Mouse (Mus musculus): ENCODE results near the gene Ppp1r14a. TPM values are rescaled to one million over a fixed set of nuclear protein-coding genes. Genes with fewer than 3 reads are reported as not detected.

Ppp1r14a gene
- total and polyA plus RNA-seq, 2 experiments from 2014 or later: 1.3 to 1.4 TPM

GRCm38 (mm10) chr7:29313572-29314261, 24.6 kb downstream of the Ppp1r14a start:
- no peak for DNase-seq (ENCODE audit: low spot score)
- peak overlapping the region; percentile 69; the same call in 1 of the 2 replicates for H3K27ac ChIP-seq (ENCODE audit: low read depth, low read length)
- 46% methylated on average over 9 of the region's 9 CpGs for WGBS
- no peak overlapping the region for H3K9ac ChIP-seq (replicated peaks; ENCODE audit: low read length, poor library complexity, severe bottlenecking)
- H3K4me3 ChIP-seq (ENCODE audit: low read depth, low read length): no peak overlapping the region
- peak overlapping the region; percentile 23; the same call in 1 of the 2 replicates for H3K4me2 ChIP-seq (ENCODE audit: low read depth, low read length, poor library complexity, severe bottlenecking)
- H3K27me3 ChIP-seq (ENCODE audit: insufficient read depth, low read length): no peaks in the 10 kb centered on the region
- no peaks in the 10 kb centered on the region for H3K9me3 ChIP-seq (ENCODE audit: low read length)
- ATAC-seq (ENCODE audit: low FRiP score): no peak
- peaks cover 44% of the 10 kb centered on the region for H3K4me1 ChIP-seq (ENCODE audit: insufficient read depth, low read length)
- H3K36me3 ChIP-seq (ENCODE audit: insufficient read depth, low read length): peaks cover 14% of the 10 kb centered on the region; the same call in 1 of the 2 replicates
- TF ChIP-seq CTCF (IDR thresholded peaks at IDR 0.05): no peak

- peak overlapping the region; percentile 96 for H3K27ac ChIP-seq (ENCODE audit: low read depth, low read length)
- H3K9me3 ChIP-seq (ENCODE audit: low read length): no peaks in the 10 kb centered on the region
- no peak overlapping the region for H3K4me3 ChIP-seq (ENCODE audit: low read depth, low read length)
- no peak for TF ChIP-seq CTCF (IDR thresholded peaks at IDR 0.05)
- peak; percentile 75 for DNase-seq (ENCODE audit: low spot score)
- peak overlapping the region; percentile 31 for H3K4me2 ChIP-seq (ENCODE audit: low read depth, low read length, poor library complexity, severe bottlenecking)
- H3K27me3 ChIP-seq (ENCODE audit: insufficient read depth, low read length): no peaks in the 10 kb centered on the region
- H3K4me1 ChIP-seq (ENCODE audit: insufficient read depth, low read length): peaks cover 51% of the 10 kb centered on the region
- peaks cover 14% of the 10 kb centered on the region; the same call in 1 of the 2 replicates for H3K36me3 ChIP-seq (ENCODE audit: insufficient read depth, low read length)
- H3K9ac ChIP-seq (replicated peaks; ENCODE audit: low read length, poor library complexity, severe bottlenecking): 0 out of 2 replicates have a peak overlapping the region, but pooled peaks have one; percentile 1
- peak; percentile 5; the same call in 1 of the 2 replicates for ATAC-seq (ENCODE audit: low FRiP score)
- 38% methylated on average over 13 of the region's 13 CpGs for WGBS
Measured at GRCm38 (mm10) chr7:29314844-29315628, 25.9 kb downstream of the Ppp1r14a start.

- H3K4me1 ChIP-seq (ENCODE audit: insufficient read depth, low read length): peaks cover 51% of the 10 kb centered on the region
- H3K36me3 ChIP-seq (ENCODE audit: insufficient read depth, low read length): peaks cover 13% of the 10 kb centered on the region; the same call in 1 of the 2 replicates
- H3K27me3 ChIP-seq (ENCODE audit: insufficient read depth, low read length): no peaks in the 10 kb centered on the region
- ATAC-seq (ENCODE audit: low FRiP score) (no peak), DNase-seq (ENCODE audit: low spot score) (no peak)
- H3K4me3 ChIP-seq (ENCODE audit: low read depth, low read length): no peak overlapping the region
- 0 out of 2 replicates have a peak overlapping the region, but pooled peaks have one; percentile 9 for H3K4me2 ChIP-seq (ENCODE audit: low read depth, low read length, poor library complexity, severe bottlenecking)
- no peak for TF ChIP-seq CTCF (IDR thresholded peaks at IDR 0.05)
- H3K9me3 ChIP-seq (ENCODE audit: low read length): no peaks in the 10 kb centered on the region
- 49% methylated on average over 17 of the region's 17 CpGs for WGBS
- peak overlapping the region; percentile 96 for H3K27ac ChIP-seq (ENCODE audit: low read depth, low read length)
- H3K9ac ChIP-seq (replicated peaks; ENCODE audit: low read length, poor library complexity, severe bottlenecking): peak overlapping the region; percentile 34
Measured at GRCm38 (mm10) chr7:29316137-29316734, 27.1 kb downstream of the Ppp1r14a start.

GRCm38 (mm10) chr7:29316976-29317375, 27.9 kb downstream of the Ppp1r14a start:
- no peaks in the 10 kb centered on the region for H3K27me3 ChIP-seq (ENCODE audit: insufficient read depth, low read length)
- TF ChIP-seq CTCF (IDR thresholded peaks at IDR 0.05): peak; percentile 42
- DNase-seq (ENCODE audit: low spot score) (peak; percentile 68), ATAC-seq (ENCODE audit: low FRiP score) (peak; percentile 45)
- 0 out of 2 replicates have a peak overlapping the region, but pooled peaks have one; percentile 28 for H3K4me2 ChIP-seq (ENCODE audit: low read depth, low read length, poor library complexity, severe bottlenecking)
- H3K4me3 ChIP-seq (ENCODE audit: low read depth, low read length): no peak overlapping the region
- peak overlapping the region; percentile 34 for H3K9ac ChIP-seq (replicated peaks; ENCODE audit: low read length, poor library complexity, severe bottlenecking)
- H3K9me3 ChIP-seq (ENCODE audit: low read length): no peaks in the 10 kb centered on the region
- WGBS: 3% methylated on average over 10 of the region's 10 CpGs
- peaks cover 51% of the 10 kb centered on the region for H3K4me1 ChIP-seq (ENCODE audit: insufficient read depth, low read length)
- H3K36me3 ChIP-seq (ENCODE audit: insufficient read depth, low read length): peaks cover 17% of the 10 kb centered on the region
- H3K27ac ChIP-seq (ENCODE audit: low read depth, low read length): peak overlapping the region; percentile 96

- WGBS: 0% methylated on average over 2 of the region's 2 CpGs
- Histone ChIP-seq H3K27me3 (ENCODE audit: insufficient read depth, low read length) (no peaks in the 10 kb centered on the region), H3K4me2 (ENCODE audit: low read depth, low read length, poor library complexity, severe bottlenecking) (peak overlapping the region; percentile 28; the same call in 1 of the 2 replicates), H3K4me1 (ENCODE audit: insufficient read depth, low read length) (peaks cover 51% of the 10 kb centered on the region), H3K9ac (replicated peaks; ENCODE audit: low read length, poor library complexity, severe bottlenecking) (peak overlapping the region; percentile 34), H3K4me3 (ENCODE audit: low read depth, low read length) (no peak overlapping the region), H3K27ac (ENCODE audit: low read depth, low read length) (peak overlapping the region; percentile 96), H3K36me3 (ENCODE audit: insufficient read depth, low read length) (peaks cover 18% of the 10 kb centered on the region), H3K9me3 (ENCODE audit: low read length) (no peaks in the 10 kb centered on the region)
- peak; percentile 92 for DNase-seq (ENCODE audit: low spot score)
- peak; percentile 53 for ATAC-seq (ENCODE audit: low FRiP score)
- TF ChIP-seq CTCF (IDR thresholded peaks at IDR 0.05): no peak
Measured at GRCm38 (mm10) chr7:29317558-29317957, 28.4 kb downstream of the Ppp1r14a start.
